Mouse (Mus musculus) frontal cortex, postnatal 25 days (tissue): ENCODE measurements around the gene Gm8257.
"Not testable (repeated sequence)": the region's sequence is repeated elsewhere in the genome, so short reads cannot be mapped to it uniquely, and the experiment has no call there.

ENCODE experiments used
- DNase-seq, 2 experiments: peaks; one replicate each; pipeline ENCODE4 v3.0.0; 2022; ENCODE audit warnings: low spot score in 2 of 2

The Gm8257 gene

DNA sequence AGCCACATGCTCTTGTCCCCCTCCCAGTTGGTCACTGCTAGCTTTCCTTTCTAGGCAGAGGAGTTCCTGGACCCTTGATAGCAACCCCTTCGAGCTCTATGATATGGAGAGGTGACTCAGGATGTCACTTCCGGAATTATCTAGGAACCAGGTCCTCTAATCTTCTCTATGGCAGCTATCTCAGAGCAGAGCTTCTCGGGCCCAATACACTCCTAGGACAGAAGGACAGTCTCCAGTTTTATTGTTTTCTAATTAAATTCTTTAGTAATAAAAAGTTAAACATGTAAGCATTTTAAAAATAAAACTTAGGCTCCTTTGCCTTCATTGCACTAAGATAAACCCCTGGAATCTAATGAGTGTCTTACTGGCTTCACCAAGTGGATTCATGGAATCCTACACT, at the start of gene Gm8257:
TSS of gene Gm8257 (minus strand) at position 101 of the 400 bp plus-strand sequence.
- not testable (repeated sequence) for DNase-seq

DNA sequence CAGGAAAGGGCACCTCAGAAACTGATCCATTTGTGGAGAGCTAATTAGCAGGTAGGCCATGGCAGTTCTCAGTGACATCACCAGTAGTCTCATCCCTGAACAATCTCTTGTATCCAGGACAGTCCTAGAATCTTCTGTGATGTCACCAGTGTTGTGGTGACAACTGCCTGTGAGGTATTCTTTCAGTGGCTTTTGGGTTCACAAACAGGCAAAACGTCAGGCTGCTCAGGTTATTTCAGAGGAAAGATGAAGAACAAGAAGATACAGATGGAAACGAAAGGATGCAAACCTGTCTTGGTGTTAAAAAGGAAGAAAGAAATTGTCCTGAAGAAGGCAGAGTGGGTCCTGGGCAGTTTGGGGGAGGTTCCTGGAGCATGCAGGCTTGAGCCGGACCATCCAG, 44.0 kb upstream of the Gm8257 start, which contains the start of gene Gm8267:
TSS of gene Gm8267 (minus strand) at position 101 of the 400 bp plus-strand sequence.
- no peak for DNase-seq

DNA sequence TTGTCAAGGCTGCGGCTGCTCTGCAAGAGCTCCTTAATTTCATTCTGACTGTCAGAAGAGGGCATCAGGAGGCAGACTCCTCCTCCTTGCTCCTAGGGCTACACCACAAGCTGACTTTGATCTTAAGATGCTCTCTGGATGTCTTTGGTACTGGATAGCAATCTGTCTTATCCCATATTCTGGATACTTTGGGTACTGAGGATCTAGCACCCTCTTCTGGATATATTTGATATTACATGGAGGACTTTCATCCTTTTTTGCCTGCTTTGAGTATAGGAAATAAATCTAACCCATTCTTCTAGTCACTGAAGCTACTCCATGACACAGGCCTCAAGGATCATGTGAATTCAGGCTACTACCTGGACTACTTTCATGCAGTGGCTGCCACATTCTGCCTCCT, 36.5 kb upstream of the Gm8257 start:
- not testable (repeated sequence) for DNase-seq

DNA sequence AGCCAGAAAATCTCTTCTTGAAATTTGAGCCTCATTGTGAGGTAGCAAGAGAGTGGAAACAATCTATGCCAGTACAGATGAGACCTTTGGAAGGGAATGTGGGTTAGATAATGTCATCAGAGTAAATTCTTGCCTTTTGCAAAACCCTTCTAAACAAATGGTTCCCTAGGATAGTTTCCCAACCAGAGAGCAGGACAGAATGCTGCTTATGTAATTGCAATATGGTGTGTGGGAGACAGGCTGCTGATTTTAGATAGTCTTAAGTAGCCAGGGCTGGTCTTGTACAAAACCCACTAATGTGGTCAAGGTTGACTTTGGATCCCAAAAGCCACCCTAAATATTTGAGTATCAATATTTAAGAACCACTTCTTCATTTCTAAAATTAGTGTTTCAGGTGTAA, 24.5 kb upstream of the Gm8257 start:
- not testable (repeated sequence) for DNase-seq

DNA sequence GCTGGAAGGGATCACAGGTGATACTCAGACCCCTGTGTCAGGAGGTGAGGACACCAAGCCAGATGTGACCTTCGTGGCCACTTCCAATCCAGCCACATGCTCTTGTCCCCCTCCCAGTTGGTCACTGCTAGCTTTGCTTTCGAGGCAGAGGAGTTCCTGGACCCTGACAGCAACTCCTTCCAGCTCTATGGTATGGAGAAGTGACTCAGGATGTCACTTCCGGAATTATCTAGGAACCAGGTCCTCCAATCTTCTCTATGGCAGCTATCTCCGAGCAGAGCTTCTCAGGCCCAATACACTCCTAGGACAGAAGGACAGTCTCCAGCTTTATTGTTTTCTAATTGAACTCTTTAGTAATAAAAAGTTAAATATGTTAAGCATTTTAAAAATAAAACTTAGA, 78.5 kb downstream of the Gm8257 start, which contains the start of gene Gm5624:
TSS of gene Gm5624 (minus strand) at position 202 of the 400 bp plus-strand sequence.
- not testable (repeated sequence) for DNase-seq
